Mouse (Mus musculus) hindbrain, embryonic 10.5 days (tissue): Measurements from ENCODE around the gene Sel1l2. TPM values are rescaled to one million over a fixed set of nuclear protein-coding genes. Genes with fewer than 3 reads are reported as not detected.
"Not testable (repeated sequence)": the region's sequence is repeated elsewhere in the genome, so short reads cannot be mapped to it uniquely, and the experiment has no call there.

ENCODE experiments used
- DNase-seq: peaks from one replicate; pipeline ENCODE4 v3.0.0-alpha.2; 2017; ENCODE audit warnings: low spot score
- H3K27ac ChIP-seq: fragments of 300-500 bp; sonication (generic); 2 replicates; pipeline ENCODE4 v1.5.1; 2016; ENCODE audit warnings: mild to moderate bottlenecking, moderate library complexity
- H3K27me3 ChIP-seq: fragments of 300-500 bp; sonication (generic); 2 replicates; pipeline ENCODE4 v1.6.1; 2016; ENCODE audit warnings: mild to moderate bottlenecking; ENCODE audit not compliant: poor library complexity, insufficient read depth, severe bottlenecking
- H3K36me3 ChIP-seq: fragments of 300-500 bp; sonication (generic); 2 replicates; pipeline ENCODE4 v1.6.1; 2016; ENCODE audit warnings: mild to moderate bottlenecking, moderate library complexity
- H3K4me1 ChIP-seq: fragments of 300-500 bp; sonication (generic); replicated peaks from 2 replicates; pipeline ENCODE4 v1.6.1; 2016; ENCODE audit warnings: mild to moderate bottlenecking
- H3K4me3 ChIP-seq: fragments of 300-500 bp; sonication (generic); 2 replicates; pipeline ENCODE4 v1.5.1; 2016; ENCODE audit warnings: mild to moderate bottlenecking, moderate library complexity
- H3K9me3 ChIP-seq: fragments of 300-500 bp; sonication (generic); 2 replicates; pipeline ENCODE4 v1.6.1; 2016; ENCODE audit warnings: mild to moderate bottlenecking, moderate library complexity
- WGBS: fragments of 180-500 bp; shearing (Covaris S2); methylation state at CpG from one replicate; pipeline ENCODE4 v1.1.7; 2016; 5-methylcytosine and 5-hydroxymethylcytosine counted together
- polyA plus RNA-seq: library from polyadenylated mRNA; unstranded; fragments of >200 nt; fragmentation: Nextera tagmentation; extraction: Ambion mirVana; gene quantifications from 2 replicates; pipeline ENCODE4 v1.2.1, GENCODE M21; 2016

Sel1l2 gene
- polyA plus RNA-seq, 1 experiment from 2014 or later: not detected

GRCm38 (mm10) chr2:140200713-140201112 is 188.8 kb downstream of the Sel1l2 start:
- Histone ChIP-seq H3K4me1 (no peaks in the 10 kb centered on the region), H3K4me3 (no peak overlapping the region), H3K27ac (no peak overlapping the region), H3K27me3 (no peaks in the 10 kb centered on the region), H3K36me3 (peaks cover 57% of the 10 kb centered on the region), H3K9me3 (no peaks in the 10 kb centered on the region)
- 85% methylated on average over 2 of the region's 2 CpGs for WGBS
- DNase-seq: no peak

GRCm38 (mm10) chr2:140185685-140186210 is 203.8 kb downstream of the Sel1l2 start:
- not testable (repeated sequence) for H3K4me1 ChIP-seq, H3K27ac ChIP-seq, H3K9me3 ChIP-seq, H3K4me3 ChIP-seq, H3K27me3 ChIP-seq, DNase-seq
- 87% methylated on average over 3 of the region's 3 CpGs for WGBS
- H3K36me3 ChIP-seq: peaks cover 58% of the 10 kb centered on the region

Other genes with a start within 250 kb of the Sel1l2 start
- gene Gm17374, start 237.7 kb downstream of the Sel1l2 start, polyA plus RNA-seq: not detected in 2 replicates
- gene Esf1, start 219.1 kb downstream of the Sel1l2 start, polyA plus RNA-seq: 16.5 and 26.4 TPM in 2 replicates
- gene Ndufaf5, start 219.1 kb downstream of the Sel1l2 start, polyA plus RNA-seq: 28.8 and 29.2 TPM in 2 replicates
- gene Macrod2, start 5.6 kb upstream of the Sel1l2 start, polyA plus RNA-seq: 38.0 and 41.9 TPM in 2 replicates